Mouse (Mus musculus) megakaryocyte, adult 5-6 weeks (primary cell): Measurements from ENCODE around the gene Dhrs7. TPM values are rescaled to one million over a fixed set of nuclear protein-coding genes. Genes with fewer than 3 reads are reported as not detected.

Source experiments
- ATAC-seq: 2 replicates; pipeline ENCODE4 v1.8.0; 2016; ENCODE audit warnings: mild to moderate bottlenecking, inconsistent platforms; ENCODE audit not compliant: poor library complexity, severe bottlenecking
- total RNA-seq, 2 experiments: library from RNA; stranded (forward) in 1 of 2; stranded (reverse) in 1 of 2; fragments of 153-499, 151-499 nt in 1 of 2; fragments of 221-1000, 200-1000 nt in 1 of 2; gene quantifications; 2 replicates each; pipeline versions ENCODE4 v1.2.3 to v1.2.4; 2015 to 2017

The Dhrs7 gene
- total RNA-seq, 2 experiments from 2014 or later: 97.7 to 179 TPM

DNA sequence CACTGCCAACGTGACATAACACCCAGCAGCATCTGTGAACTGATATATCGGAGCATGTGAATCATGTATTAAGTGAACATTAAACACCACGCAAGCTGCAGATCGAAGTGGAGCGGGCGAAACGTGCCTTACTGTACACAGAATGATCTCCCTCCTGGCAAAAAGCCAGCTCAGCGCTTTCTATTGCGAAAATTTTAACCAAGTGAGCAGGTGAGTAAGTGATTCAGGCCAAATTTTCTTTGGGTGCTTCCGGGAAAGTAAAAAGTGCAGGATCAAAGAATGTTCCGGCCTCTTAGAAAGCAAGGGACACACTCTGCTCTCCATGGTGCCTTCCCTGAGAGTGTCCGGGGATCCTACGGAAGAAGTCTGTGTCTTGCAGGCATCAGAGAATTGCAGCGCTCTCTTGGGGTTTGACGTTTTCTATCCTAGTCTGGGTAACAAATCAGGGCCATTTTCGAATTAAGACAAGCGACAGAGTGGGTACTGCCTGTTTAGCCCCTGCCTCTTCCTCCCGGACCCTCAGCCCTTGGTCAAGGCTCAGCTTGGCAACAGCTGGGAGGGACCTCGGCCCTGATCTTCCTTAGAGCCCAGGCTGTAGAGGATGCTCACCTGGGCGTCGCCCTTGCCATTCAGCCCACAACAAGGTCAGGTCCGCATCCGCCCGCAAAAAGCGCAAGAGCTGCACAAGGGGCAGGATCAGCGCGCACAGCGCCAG lies 532 bp downstream of the Dhrs7 start:
- ATAC-seq: peak; percentile 6

GRCm38 (mm10) chr12:72655775-72656174 lies 8.9 kb downstream of the Dhrs7 start:
- ATAC-seq: no peak

DNA sequence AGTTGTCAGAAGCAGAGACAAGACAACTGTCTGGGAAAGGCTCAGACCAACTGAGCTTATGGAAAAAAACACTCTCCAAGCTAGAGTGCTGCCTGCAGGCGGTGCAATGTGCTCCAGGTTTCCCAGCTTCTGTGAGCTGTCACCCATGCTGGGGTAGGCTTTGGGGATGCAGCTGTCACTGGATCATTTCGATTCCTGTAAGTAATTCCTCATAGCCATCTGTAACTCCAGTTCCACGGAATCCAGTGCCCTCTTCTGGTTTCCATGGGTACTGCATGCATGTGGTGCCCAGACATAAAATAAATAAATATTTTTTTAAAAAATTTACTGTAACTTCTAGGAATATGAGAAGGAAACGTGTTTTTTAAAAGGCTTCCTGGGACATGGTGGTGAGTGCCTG lies 10.0 kb downstream of the Dhrs7 start:
- peak; percentile 63; the same call in 1 of the 2 replicates for ATAC-seq

DNA sequence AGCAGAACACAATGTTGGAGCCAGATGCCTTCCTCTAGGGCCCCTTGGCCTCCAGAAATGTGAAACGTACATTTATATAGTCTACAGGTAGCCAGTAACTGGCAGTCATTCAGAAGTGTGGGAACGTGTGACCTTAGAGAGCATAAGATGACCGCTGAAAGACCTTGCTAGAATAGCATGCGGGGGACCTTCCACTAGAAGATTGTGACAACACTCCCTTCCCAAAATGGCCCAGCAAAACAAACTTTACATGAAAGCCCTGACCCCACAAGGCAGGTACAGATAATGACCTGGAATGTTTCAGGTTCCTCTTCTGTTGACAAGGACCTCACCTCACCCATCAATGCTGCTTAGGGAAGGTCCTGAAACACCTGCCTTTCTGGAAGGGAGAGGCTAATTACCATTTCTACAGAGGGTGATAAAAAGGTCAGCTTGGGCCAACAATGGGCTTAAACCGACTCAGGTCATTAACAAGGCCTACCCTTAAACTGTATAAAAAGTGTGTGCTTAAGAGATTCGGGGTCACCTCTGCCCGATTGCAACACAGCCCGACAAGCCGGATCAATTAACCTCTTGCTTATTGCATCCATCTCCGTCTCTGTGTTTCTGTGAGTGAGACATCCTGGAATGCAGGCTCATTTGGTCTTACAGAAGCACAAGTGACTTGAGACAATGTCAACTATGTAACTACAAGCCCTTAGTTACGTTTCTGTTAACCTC lies 14.9 kb downstream of the Dhrs7 start, which contains the start of gene Gm4756:
TSS of gene Gm4756 (minus strand) at position 51 of the 720 bp plus-strand sequence.
- ATAC-seq: no peak; the same call in 1 of the 2 replicates

GRCm38 (mm10) chr12:72648921-72649320 lies 15.8 kb downstream of the Dhrs7 start:
- peak; percentile 84 for ATAC-seq

GRCm38 (mm10) chr12:72638025-72638424 lies 26.7 kb downstream of the Dhrs7 start:
- ATAC-seq: no peak

DNA sequence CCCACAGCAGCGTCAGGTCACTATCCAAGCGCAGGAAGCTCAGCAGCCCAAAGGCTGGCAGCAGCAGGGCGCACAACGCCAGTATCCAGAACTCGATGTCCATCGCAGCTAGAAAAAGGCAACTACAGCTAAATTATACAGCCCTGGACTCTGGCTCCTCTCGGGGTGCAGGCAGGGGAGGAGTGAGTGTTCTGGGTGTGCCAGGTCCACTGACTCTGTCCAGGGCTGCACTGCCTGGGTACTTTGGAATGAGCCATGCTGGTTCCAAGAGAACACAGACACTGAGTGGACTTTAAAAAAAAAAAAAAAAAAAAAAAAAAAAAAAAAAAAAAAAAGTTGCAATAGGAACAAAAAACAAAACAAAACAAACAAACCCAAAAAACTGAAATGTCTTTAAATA lies 36.0 kb downstream of the Dhrs7 start:
- ATAC-seq: no peak

DNA sequence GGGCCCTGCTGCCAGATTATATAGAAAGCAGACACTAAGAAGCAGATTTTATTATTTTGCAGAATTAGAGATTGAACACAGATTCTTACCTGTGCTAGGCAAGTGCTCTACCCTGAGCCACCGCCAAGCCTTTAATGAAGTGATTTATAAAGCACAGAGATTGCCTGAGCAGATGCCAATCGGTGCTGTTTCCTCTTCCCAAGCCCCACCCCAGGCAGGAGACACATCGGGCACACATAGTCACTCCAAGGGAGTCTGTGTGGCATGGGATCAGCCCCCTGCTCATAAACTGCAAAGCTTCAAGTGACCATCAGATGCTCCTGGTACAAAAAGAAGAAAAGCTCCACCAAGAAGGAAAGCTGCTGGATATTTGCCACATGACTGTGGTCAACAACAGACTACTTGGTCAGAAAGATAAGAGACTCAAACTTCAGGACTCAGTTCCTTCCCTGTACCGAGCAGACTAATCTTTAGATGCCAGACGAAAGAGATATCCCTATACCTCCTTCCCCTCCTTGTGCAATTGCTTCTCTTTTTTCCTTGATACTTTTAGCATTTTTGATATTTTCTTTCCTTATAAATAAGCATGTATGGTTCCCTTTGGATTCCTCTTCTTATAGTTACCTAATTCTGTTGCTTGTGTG lies 41.7 kb downstream of the Dhrs7 start:
- no peak for ATAC-seq

DNA sequence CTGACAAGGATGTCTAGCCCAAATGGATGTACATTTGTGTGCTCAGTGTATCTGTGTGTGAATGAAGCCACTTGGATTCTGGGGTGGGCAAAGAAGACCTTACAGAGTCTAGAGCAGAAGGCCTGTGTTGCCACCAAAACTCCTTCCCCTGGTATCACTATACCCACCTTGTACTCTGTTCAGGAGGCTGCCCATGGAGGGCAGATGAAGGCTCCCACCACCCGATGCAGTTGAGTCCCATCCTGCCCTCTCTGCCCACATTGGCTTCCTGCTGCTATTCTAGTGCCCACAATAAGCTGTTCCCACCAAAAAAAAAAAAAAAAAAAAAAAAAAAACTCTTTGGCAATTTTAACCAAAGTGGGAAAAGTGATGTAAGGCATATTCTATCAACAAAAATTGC lies 43.3 kb downstream of the Dhrs7 start:
- ATAC-seq: no peak

GRCm38 (mm10) chr12:72620856-72621255 lies 43.9 kb downstream of the Dhrs7 start:
- no peak for ATAC-seq

GRCm38 (mm10) chr12:72612053-72612452 lies 52.7 kb downstream of the Dhrs7 start:
- ATAC-seq: no peak

Other genes starting within 250 kb of the Dhrs7 start
- not detected in 2 replicates for gene Lrrc9, start 223.0 kb downstream of the Dhrs7 start, total RNA-seq (2015)
- gene Lrrc9, start 223.0 kb downstream of the Dhrs7 start, total RNA-seq (2017): 0.15 and 0.45 TPM in 2 replicates
- 1.5 TPM in 2 replicates for gene Pcnx4, start 128.5 kb downstream of the Dhrs7 start, total RNA-seq (2015)
- gene Pcnx4, start 128.5 kb downstream of the Dhrs7 start, total RNA-seq (2017): 0.24 and 0.95 TPM in 2 replicates
- gene Gm4756, start 15.2 kb downstream of the Dhrs7 start, total RNA-seq (2015): not detected in 2 replicates
- not detected in 2 replicates for gene Gm4756, start 15.2 kb downstream of the Dhrs7 start, total RNA-seq (2017)
- 63.4 and 66.1 TPM in 2 replicates for gene Ppm1a, start 92.5 kb upstream of the Dhrs7 start, total RNA-seq (2015)
- gene Ppm1a, start 92.5 kb upstream of the Dhrs7 start, total RNA-seq (2017): 100 and 106 TPM in 2 replicates